Mouse (Mus musculus) spleen, adult 12 weeks (tissue): ENCODE data around the gene Fam104a.

Experiments
- DNase-seq: peaks from one replicate; pipeline ENCODE4 v3.0.0; 2022; ENCODE audit warnings: low spot score

The Fam104a gene

DNA sequence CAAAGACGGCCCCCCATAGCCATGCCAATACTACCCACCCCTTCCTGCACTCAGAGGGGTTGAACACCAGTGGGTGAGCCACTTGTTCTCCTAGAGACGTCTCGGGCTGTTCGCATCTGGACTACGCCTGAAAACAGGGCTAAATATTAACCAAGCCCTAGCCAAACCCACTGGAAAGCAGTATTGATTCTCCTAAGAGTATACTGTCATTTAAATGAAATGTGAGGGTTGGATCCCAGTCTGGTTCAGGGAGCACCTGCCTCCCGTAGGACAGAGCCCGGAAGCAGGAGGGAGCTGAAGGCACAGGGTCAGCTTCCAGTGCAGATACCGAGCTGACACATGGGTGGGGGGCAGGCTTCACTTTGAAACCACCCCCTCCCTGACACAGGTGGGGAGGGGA lies 52.1 kb downstream of the Fam104a start:
- no peak for DNase-seq

- DNase-seq, result no peak
These were observed 52.7 kb downstream of the Fam104a start for GRCm38 (mm10) chr11:113631302-113631701.

DNA sequence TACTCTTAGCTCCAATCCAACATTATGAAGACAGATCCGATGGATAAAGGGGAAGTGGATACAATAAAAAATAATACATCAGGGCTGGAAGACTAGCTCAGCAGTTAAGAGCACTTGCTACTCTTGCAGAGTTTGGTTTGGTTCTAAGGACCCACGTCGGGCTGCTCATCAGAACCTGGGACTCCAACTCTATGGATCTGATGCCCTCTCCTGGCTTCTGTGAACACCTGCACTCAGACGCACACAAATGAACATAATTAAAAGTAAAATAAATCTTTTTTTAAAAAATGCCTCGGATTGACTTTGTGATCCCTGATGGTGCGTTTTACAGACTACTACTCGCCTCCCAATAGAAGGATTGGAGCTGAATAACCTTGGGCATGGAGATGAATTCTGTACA lies 53.3 kb downstream of the Fam104a start:
- no peak for DNase-seq

- DNase-seq, result no peak
These were observed 56.2 kb downstream of the Fam104a start for GRCm38 (mm10) chr11:113627785-113628184.

DNA sequence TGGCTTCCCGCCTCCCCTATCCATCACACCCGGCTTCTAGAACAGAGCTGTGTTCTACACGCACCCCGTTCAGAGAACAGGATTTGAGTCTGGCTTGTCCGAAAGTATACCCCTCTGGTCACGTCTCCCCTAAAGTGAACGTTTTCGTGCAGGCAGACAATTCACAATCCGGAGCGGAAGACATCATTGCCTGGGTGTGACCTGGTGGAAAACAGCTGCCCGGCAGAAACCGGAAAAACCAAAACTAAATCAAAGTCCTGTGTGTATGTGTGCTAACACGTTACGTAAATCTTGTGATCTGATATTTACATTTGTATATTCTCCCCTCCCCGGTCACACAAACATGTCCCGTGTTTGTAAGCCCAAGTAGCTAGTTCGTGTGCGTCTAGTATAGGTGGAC lies 58.5 kb downstream of the Fam104a start:
- no peak for DNase-seq

- no peak for DNase-seq
These were observed 61.9 kb downstream of the Fam104a start for GRCm38 (mm10) chr11:113622028-113622427.

DNA sequence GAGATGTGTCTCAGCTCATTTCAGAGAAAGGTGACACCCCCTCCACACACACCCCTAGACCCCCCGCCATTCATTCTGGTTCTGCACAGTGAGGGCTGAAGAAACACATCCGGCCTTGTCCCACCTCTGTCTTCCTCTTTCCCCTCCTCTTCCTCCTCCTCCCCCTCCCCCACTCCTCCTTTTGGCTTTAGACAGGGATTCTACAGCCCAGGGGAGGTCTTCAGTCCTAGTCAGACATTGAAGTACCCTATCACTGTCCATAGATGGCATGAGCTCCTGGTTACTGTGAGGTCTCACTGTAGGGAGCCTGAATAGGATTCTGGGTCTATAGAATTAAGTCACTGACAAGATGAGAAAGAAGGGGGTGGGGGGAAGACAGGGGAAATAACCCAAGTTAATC lies 63.0 kb downstream of the Fam104a start:
- no peak for DNase-seq

GRCm38 (mm10) chr11:113619420-113620080 lies 64.4 kb downstream of the Fam104a start:
- no peak for DNase-seq

- no peak for DNase-seq
These were observed 65.1 kb downstream of the Fam104a start, which contains the start of gene Sstr2 for GRCm38 (mm10) chr11:113618672-113619419. Gene Sstr2, plus strand, starts transcription at chr11:113619342.

DNA sequence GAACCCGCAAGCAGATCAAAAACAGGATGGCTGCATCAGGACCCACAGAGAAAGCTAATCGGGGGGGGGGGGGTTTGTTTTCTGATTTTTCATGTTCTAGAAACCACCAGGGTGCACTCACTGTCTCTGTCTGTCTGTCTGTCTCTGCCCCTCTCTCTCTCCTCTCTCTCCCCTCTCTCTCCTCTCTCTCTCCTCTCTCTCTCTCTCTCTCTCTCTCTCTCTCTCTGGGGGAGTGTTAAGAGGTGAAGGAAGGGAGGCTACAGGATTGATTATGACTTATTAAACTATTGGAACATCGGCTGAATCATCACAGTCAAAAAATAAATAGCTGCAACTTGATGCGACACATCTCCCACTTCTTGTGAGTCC lies 65.7 kb downstream of the Fam104a start:
- DNase-seq, result no peak

DNA sequence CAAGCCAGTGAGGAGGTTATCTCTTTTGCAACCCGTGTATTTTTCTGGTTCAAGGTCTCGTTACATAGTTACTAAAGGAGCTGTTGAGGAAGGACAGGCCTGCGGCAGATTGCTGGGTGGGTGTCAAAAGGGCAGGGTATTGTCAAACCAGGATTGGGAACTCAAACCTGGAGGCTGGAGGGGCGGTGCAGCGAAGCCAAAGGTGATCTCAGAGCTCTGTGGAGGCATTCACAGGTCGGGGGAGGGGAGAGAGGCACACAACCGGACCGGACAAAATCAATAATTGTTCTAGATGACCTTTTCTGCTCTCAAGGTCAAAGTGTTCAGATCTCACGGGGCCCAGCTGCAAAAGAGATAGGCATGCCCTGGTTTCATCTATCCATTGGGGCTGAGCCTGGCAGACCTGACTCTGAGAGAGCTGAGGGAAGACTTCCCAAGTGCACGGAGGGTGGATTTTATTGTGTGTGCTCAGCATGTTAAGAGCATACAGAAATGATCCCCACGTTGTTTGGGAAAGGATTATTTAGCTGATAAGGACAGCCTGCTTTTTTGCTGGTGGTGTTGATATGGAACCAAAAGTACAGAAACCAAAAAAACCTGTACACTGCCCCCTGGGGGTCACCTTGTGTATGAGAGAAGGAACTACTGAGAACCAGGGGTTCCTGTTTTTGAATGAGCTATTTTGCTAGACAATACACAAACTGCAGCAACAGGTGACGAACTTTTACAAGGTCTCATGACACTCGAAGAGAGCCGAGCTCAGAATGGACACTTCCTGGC lies 66.6 kb downstream of the Fam104a start:
- peak; percentile 43 for DNase-seq

- no peak for DNase-seq
These were observed 69.5 kb downstream of the Fam104a start for GRCm38 (mm10) chr11:113614476-113614875.

DNA sequence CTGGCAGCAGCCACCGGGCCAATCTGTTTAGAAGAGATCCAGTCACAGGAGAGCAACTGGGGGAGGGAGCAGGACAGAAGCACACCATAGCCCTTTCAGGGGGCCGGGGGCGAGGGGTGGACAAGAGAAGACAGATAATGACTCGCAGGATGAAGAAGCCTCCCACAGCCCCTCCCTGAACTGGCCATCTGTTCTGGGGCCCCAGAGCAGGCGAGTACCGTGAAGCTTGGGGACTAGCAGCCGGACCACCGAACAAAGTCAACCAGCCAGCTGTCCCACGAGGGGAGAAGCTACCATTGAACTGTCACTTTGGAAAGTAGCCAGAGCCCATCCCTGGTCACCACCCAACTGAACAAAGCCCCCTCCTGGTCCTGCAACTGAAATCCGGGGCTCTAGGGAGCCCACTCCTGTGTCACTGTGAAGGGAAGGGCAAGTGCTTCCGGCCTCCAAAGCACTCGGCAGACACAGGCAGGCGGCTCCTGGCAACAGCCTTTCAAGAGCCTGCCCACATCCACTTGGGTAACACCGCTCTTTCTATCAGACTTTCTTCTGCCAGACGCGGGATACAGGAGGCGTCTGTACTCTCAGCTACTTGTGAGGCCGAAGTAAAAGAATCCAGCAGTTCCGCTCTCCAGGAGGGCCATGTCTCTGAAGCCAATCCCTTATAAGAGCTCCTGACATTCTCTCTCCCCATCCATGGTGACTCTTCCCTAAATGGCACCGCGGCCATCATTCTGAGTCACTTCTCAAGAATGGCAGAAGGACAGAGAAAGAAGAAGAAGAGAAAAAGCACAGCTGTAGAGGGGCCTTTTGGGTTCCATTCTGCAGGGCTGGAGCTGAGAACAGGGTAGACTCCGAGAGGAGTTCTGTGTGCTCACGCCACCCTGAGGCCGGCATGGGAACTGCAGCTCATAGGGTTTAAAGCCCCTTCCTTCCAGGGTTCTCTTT lies 72.0 kb downstream of the Fam104a start:
- no peak for DNase-seq
